Mouse (Mus musculus): Measurements from ENCODE around the gene Fto. TPM values are rescaled to one million over a fixed set of nuclear protein-coding genes. Genes with fewer than 3 reads are reported as not detected.

Fto gene
- total RNA-seq (2014; fragmentation: Nextera tagmentation) (52.5 and 53.8 TPM in 2 replicates), total RNA-seq (2017) (22.2 and 24.6 TPM in 2 replicates)

DNA sequence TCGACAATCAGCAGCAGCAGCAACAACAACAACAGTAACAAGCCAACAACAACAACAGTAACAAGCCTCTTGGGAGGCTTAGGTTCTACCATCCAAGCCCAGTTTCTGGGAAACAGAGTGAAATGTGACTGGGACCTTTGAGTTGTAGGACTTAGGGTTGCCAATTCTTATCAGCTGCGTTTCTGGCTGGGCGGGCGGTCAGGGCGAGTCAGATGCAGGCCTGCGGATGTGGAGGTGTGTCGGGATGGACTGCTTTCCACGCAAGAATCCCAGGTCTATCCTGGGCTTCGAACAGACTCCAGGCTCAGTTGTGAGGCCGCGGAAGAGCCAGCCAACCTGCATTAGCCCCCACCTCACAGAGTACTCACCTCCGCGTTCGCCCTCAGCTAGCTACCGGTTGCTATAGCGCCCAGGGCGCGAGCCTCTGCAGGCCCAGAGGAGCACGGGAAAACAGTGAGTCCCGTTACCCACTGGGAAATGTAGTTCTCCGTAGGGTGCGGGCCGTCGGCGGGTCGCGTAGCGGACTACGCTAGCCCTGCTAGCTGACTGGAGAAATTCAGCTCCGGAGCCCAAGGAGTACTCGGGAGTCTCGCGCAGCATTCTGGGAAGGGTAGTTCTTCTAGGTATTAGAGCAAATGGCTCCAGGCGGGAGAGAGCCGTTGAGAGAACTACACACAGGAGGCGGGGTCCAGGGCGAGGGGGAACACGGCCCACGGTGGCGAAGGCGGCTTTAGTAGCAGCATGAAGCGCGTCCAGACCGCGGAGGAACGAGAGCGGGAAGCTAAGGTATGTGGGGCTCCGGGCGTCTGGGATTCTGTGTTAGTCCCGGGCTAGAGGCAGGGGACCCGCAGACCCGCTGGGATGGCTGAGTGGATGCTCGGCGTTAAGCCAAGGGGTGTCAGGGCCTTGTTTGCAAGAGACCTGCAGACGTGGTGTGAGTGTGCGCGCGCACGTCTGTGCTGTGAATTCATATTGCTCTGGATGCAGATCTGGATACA, at the start of gene Fto, which contains the start of gene Rpgrip1l:
Gene Fto, plus strand, starts transcription at position 691 of the 998 bp plus-strand sequence.
Gene Rpgrip1l, minus strand, starts transcription at position 428 of the 998 bp plus-strand sequence.
- ATAC-seq (replicated peaks; ENCODE audit: low FRiP score, low TSS enrichment, poor library complexity, severe bottlenecking), result peak; percentile 98

GRCm38 (mm10) chr8:91263939-91264338, 49.4 kb upstream of the Fto start:
- no peak for ATAC-seq (replicated peaks; ENCODE audit: low FRiP score, low TSS enrichment, poor library complexity, severe bottlenecking)

DNA sequence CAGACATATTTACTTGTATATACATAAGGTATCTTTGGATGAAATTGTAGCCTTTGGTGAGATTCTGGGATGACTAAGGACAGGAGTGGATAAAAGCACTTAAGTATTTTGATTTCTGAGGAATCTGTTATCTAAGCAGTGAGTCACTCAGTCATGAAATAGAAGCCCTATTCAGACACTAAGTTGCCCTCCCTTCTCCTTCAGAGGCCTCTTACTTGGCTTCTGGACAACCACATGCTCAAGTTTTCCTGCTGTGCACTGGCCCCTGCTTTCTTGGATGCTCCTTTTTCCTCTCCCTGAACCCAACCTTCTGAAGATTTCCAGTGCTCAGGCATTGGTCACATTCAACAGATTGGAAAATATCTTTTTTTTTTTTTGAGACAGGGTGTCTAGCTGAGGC, 48.8 kb upstream of the Fto start:
- ATAC-seq (replicated peaks; ENCODE audit: low FRiP score, low TSS enrichment, poor library complexity, severe bottlenecking), result no peak

GRCm38 (mm10) chr8:91269374-91269958, 43.9 kb upstream of the Fto start:
- ATAC-seq (replicated peaks; ENCODE audit: low FRiP score, low TSS enrichment, poor library complexity, severe bottlenecking), result peak; percentile 44; the same call in 1 of the 2 replicates

DNA sequence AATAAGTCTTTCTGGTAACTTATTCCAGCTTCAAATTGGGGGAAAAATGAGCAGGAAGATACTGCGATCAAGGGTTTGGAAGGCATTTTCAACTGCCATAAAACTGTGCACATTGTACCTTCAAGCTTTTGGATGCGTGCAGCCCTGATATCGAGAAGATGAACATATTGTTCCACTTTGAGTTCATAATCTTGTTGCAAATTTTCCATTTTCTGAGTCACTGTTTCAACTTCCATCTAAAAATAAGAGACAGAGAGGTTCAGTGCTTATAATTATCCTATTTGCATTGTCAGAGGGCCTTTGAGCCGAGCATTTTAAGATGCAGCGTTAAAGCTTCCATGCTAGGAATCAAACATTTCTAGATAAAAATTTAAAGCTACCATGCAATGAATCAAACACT, 39.8 kb upstream of the Fto start:
- ATAC-seq (replicated peaks; ENCODE audit: low FRiP score, low TSS enrichment, poor library complexity, severe bottlenecking), result no peak

GRCm38 (mm10) chr8:91276337-91276736, 37.0 kb upstream of the Fto start:
- peak; percentile 87 for ATAC-seq (replicated peaks; ENCODE audit: low FRiP score, low TSS enrichment, poor library complexity, severe bottlenecking)

- ATAC-seq (replicated peaks; ENCODE audit: low FRiP score, low TSS enrichment, poor library complexity, severe bottlenecking), result no peak
These were observed 35.3 kb upstream of the Fto start for GRCm38 (mm10) chr8:91278060-91278459.

DNA sequence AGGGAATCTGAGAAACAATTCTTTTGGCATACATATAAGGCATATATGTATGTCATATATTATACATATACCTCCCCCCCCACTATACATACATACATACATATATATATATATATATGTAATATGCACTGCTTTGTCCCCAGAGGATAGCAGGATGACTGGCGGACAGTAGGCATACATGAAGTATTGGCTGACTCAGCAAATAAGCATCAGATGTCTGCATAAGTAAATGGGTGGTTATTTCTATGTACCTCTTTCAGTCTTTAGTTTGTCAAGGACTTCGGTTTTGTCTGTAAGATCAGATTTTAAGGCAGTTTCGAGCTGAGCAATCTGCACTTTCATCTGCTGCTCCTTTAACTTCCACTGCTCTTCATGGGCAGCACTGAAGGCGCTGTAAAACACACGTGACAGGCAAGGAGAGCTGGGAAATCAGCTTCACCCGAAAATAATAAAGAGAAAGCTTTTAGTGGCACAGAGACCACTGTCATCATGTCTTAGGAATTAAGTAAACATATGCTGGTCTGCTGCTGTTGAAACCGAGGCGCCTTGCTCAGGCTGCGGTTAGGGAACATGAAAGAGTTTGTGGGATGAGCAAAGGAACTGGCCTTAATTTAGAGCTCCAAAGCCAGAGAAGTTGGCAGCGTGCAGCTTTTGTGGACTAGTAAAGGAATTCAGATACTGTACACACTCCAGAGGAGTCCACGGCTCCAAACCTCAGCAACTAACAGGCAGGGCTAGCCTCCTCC, 32.7 kb upstream of the Fto start:
- no peak for ATAC-seq (replicated peaks; ENCODE audit: low FRiP score, low TSS enrichment, poor library complexity, severe bottlenecking)

DNA sequence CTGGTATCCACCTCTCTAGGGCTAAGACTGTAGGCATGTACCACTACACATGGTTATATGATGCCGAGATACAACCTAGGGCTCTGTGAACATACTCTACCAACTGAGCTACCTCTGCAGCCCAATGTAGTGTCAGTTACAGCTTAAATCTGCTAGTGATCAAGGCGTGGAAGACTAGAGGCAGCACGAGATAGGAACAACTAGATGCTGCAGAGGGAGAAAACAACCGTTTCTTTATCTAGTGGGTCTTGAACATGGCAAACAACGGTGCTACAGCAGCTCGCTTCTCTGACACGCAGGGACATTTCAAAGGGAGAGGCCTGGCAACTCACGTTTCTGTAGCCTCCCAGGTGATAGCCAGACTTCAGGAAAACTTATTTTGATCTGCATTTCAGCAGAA, 31.8 kb upstream of the Fto start:
- peak; percentile 66 for ATAC-seq (replicated peaks; ENCODE audit: low FRiP score, low TSS enrichment, poor library complexity, severe bottlenecking)

- no peak for ATAC-seq (replicated peaks; ENCODE audit: low FRiP score, low TSS enrichment, poor library complexity, severe bottlenecking)
These were observed 30.7 kb upstream of the Fto start for GRCm38 (mm10) chr8:91282655-91283054.

- ATAC-seq (replicated peaks; ENCODE audit: low FRiP score, low TSS enrichment, poor library complexity, severe bottlenecking), result no peak
These were observed 29.5 kb upstream of the Fto start for GRCm38 (mm10) chr8:91283815-91284214.

DNA sequence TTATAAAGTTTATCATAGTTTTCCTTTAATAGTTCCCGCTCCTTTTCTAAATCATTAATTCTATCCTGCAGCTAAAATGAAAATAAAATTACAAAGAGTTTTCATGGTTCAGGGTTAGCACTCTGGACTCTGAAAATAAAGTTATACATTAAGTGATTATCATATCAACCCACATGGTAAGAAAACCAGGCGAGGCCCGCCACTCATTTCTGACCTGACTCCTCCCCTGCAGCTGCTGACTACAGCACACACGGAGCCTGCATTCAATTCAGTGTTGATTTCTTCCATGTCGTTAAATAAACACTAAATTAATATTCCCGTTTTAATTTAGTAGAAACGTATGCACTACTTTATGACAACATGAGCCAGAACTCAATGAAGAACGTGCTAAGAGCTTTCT, 27.1 kb upstream of the Fto start:
- peak; percentile 77 for ATAC-seq (replicated peaks; ENCODE audit: low FRiP score, low TSS enrichment, poor library complexity, severe bottlenecking)

DNA sequence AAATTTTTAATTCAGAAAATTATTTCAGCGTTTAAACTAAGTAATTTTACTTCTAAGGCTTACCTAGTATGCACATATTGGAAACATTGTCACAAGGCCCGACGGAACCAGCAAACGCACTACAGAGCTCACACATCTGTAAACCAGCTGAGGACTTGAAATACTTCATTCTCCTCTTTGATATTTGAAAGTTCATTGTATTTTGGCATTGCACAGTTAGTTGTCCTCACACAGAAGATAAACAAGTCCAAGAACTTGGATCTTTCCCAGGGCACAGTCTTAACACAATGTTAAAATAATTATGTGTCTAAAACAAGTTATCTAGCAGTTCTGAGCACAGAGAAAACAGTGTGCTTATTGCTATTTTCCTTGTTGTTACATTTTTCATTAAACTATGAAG, 22.7 kb upstream of the Fto start:
- ATAC-seq (replicated peaks; ENCODE audit: low FRiP score, low TSS enrichment, poor library complexity, severe bottlenecking), result no peak

DNA sequence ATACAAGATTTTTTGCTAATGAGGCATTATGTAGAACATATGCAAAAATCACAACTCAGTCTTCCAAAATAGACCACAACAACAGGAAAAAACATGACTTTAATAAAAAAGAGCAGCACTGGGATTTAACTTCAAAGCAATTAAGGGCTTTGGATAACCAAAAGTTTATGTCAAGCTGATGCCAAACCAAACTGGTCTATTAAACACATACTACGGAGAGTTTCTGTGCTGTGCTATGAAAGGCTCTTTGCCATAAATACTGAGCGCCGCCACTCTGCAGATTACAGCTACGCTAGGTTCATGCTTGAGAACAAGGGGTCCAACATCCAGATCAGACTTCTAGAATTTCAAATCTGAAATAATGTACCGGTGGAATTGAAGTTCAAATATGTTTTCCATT, 17.5 kb upstream of the Fto start:
- no peak for ATAC-seq (replicated peaks; ENCODE audit: low FRiP score, low TSS enrichment, poor library complexity, severe bottlenecking)

DNA sequence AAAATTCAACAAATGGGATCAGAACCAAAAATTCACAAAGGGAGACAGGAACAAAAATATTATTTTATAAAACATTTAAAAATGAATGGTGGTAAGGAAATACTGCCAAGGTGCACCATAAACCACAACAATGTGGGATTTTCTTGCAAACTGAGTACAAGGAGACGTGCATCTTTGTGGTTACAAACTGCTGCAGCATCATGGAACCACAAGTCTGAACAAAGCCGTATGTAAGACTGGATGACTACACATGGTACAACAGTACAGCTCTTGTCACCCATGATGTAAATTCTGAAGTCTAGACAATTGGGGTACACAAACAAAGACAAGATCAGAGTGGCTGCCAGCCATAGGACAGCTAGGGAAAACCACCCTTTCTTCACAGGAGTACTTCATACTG, 14.7 kb upstream of the Fto start:
- no peak for ATAC-seq (replicated peaks; ENCODE audit: low FRiP score, low TSS enrichment, poor library complexity, severe bottlenecking)

DNA sequence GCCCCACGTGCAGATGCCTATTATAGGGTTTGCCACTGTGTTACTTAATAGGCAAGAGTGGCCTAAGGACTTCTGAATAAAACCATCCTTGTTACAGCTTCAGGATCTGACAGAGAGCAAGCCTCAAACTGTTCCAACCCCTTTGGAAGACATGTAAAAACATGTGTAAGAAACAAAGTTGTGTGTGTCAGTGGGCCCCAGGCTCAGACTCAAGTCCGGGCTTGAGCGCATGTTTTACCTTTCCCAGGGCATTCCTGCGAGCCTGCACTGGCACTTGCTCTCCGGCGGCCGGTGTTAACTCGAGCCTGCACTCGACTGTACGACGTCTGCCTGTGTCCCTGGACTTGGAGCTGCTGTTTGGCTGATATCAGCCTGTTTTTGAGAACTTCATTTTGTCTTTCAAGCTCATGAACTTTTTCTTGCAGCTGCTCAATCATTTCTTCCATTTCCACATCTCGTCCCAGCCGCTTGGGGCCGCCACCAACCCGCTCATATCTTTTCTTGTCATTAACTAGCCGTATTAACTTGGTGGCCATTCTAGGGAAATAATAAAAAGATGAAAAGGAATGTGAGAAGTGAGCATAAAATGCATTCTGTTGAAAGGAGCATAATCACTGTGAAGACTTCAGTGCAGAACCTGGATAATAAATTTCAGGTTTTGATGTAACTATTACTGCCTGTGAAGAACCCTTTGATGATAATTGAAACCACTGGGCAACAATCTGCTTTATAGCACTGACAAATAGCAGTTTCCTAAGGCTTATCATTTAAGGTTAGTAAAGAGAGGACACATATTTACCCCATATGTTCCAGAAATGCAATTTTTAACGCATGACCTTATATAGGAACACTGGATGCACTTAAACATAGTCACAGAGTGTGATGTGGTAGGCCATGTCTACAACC, 8.6 kb upstream of the Fto start:
- ATAC-seq (replicated peaks; ENCODE audit: low FRiP score, low TSS enrichment, poor library complexity, severe bottlenecking), result no peak

- no peak for ATAC-seq (replicated peaks; ENCODE audit: low FRiP score, low TSS enrichment, poor library complexity, severe bottlenecking)
These were observed 983 bp upstream of the Fto start for GRCm38 (mm10) chr8:91312342-91312741.

- no peak for ATAC-seq (replicated peaks; ENCODE audit: low FRiP score, low TSS enrichment, poor library complexity, severe bottlenecking)
These were observed 4.4 kb downstream of the Fto start for GRCm38 (mm10) chr8:91317567-91318227.

Data from megakaryocyte-erythroid progenitor cell, adult 5-6 weeks (primary cell).